Mouse (Mus musculus): ENCODE measurements around the gene Myo15b. TPM values are rescaled to one million over a fixed set of nuclear protein-coding genes. Genes with fewer than 3 reads are reported as not detected.

Myo15b gene
- total and polyA plus RNA-seq, 2 experiments from 2014 or later, result 0.09 TPM; not detected in 1

- Histone ChIP-seq H3K4me1 (ENCODE audit: insufficient read depth, low read length) (no peaks in the 10 kb centered on the region), H3K27me3 (ENCODE audit: insufficient read depth, low read length) (no peaks in the 10 kb centered on the region), H3K4me2 (ENCODE audit: low read depth, low read length, poor library complexity, severe bottlenecking) (no peak overlapping the region), H3K36me3 (ENCODE audit: insufficient read depth, low read length) (peaks cover 13% of the 10 kb centered on the region), H3K27ac (ENCODE audit: low read depth, low read length) (no peak overlapping the region), H3K9me3 (ENCODE audit: low read length) (no peaks in the 10 kb centered on the region), H3K4me3 (ENCODE audit: low read depth, low read length) (no peak overlapping the region), H3K9ac (replicated peaks; ENCODE audit: low read length, poor library complexity, severe bottlenecking) (no peak overlapping the region)
- ATAC-seq (ENCODE audit: low FRiP score) (no peak), DNase-seq (ENCODE audit: low spot score) (no peak)
- no peak for TF ChIP-seq CTCF (IDR thresholded peaks at IDR 0.05)
- 69% methylated on average over 8 of the region's 8 CpGs for WGBS
Measured at GRCm38 (mm10) chr11:115900561-115901337, 42.5 kb downstream of the Myo15b start.

GRCm38 (mm10) chr11:115901338-115902161, 43.3 kb downstream of the Myo15b start:
- TF ChIP-seq CTCF (IDR thresholded peaks at IDR 0.05), result no peak
- 89% methylated on average over 9 of the region's 9 CpGs for WGBS
- ATAC-seq (ENCODE audit: low FRiP score), result no peak

GRCm38 (mm10) chr11:115902177-115902576, 44.0 kb downstream of the Myo15b start:
- H3K4me1 ChIP-seq (ENCODE audit: insufficient read depth, low read length), result no peaks in the 10 kb centered on the region
- H3K27me3 ChIP-seq (ENCODE audit: insufficient read depth, low read length), result no peaks in the 10 kb centered on the region
- no peak overlapping the region for H3K4me2 ChIP-seq (ENCODE audit: low read depth, low read length, poor library complexity, severe bottlenecking)
- WGBS, result 76% methylated on average over 5 of the region's 5 CpGs
- DNase-seq (ENCODE audit: low spot score) (no peak), ATAC-seq (ENCODE audit: low FRiP score) (no peak)
- no peaks in the 10 kb centered on the region for H3K36me3 ChIP-seq (ENCODE audit: insufficient read depth, low read length)
- H3K9me3 ChIP-seq (ENCODE audit: low read length), result no peaks in the 10 kb centered on the region
- no peak for TF ChIP-seq CTCF (IDR thresholded peaks at IDR 0.05)
- no peak overlapping the region for H3K9ac ChIP-seq (replicated peaks; ENCODE audit: low read length, poor library complexity, severe bottlenecking)
- H3K4me3 ChIP-seq (ENCODE audit: low read depth, low read length), result no peak overlapping the region
- no peak overlapping the region for H3K27ac ChIP-seq (ENCODE audit: low read depth, low read length)

More at GRCm38 (mm10) chr11:115901338-115902161, 43.3 kb downstream of the Myo15b start:
- no peak overlapping the region for H3K4me2 ChIP-seq (ENCODE audit: low read depth, low read length, poor library complexity, severe bottlenecking)
- no peak overlapping the region for H3K4me3 ChIP-seq (ENCODE audit: low read depth, low read length)
- no peaks in the 10 kb centered on the region for H3K4me1 ChIP-seq (ENCODE audit: insufficient read depth, low read length)
- DNase-seq (ENCODE audit: low spot score), result no peak
- peaks cover 6% of the 10 kb centered on the region for H3K36me3 ChIP-seq (ENCODE audit: insufficient read depth, low read length)
- no peak overlapping the region for H3K9ac ChIP-seq (replicated peaks; ENCODE audit: low read length, poor library complexity, severe bottlenecking)
- H3K27ac ChIP-seq (ENCODE audit: low read depth, low read length), result no peak overlapping the region
- no peaks in the 10 kb centered on the region for H3K27me3 ChIP-seq (ENCODE audit: insufficient read depth, low read length)
- no peaks in the 10 kb centered on the region for H3K9me3 ChIP-seq (ENCODE audit: low read length)

- Histone ChIP-seq H3K9me3 (ENCODE audit: low read length) (no peaks in the 10 kb centered on the region), H3K27ac (ENCODE audit: low read depth, low read length) (no peak overlapping the region), H3K9ac (replicated peaks; ENCODE audit: low read length, poor library complexity, severe bottlenecking) (no peak overlapping the region), H3K36me3 (ENCODE audit: insufficient read depth, low read length) (no peaks in the 10 kb centered on the region), H3K27me3 (ENCODE audit: insufficient read depth, low read length) (no peaks in the 10 kb centered on the region), H3K4me3 (ENCODE audit: low read depth, low read length) (no peak overlapping the region), H3K4me2 (ENCODE audit: low read depth, low read length, poor library complexity, severe bottlenecking) (no peak overlapping the region), H3K4me1 (ENCODE audit: insufficient read depth, low read length) (no peaks in the 10 kb centered on the region)
- WGBS, result 92% methylated on average over 1 of the region's 1 CpGs
- no peak for DNase-seq (ENCODE audit: low spot score)
- no peak for TF ChIP-seq CTCF (IDR thresholded peaks at IDR 0.05)
- ATAC-seq (ENCODE audit: low FRiP score), result no peak
Measured at GRCm38 (mm10) chr11:115902831-115903230, 44.6 kb downstream of the Myo15b start.

GRCm38 (mm10) chr11:115903384-115904230, 45.4 kb downstream of the Myo15b start:
- Histone ChIP-seq H3K4me3 (ENCODE audit: low read depth, low read length) (no peak overlapping the region), H3K9ac (replicated peaks; ENCODE audit: low read length, poor library complexity, severe bottlenecking) (no peak overlapping the region), H3K4me1 (ENCODE audit: insufficient read depth, low read length) (no peaks in the 10 kb centered on the region), H3K9me3 (ENCODE audit: low read length) (no peaks in the 10 kb centered on the region), H3K36me3 (ENCODE audit: insufficient read depth, low read length) (no peaks in the 10 kb centered on the region), H3K27ac (ENCODE audit: low read depth, low read length) (no peak overlapping the region), H3K4me2 (ENCODE audit: low read depth, low read length, poor library complexity, severe bottlenecking) (no peak overlapping the region), H3K27me3 (ENCODE audit: insufficient read depth, low read length) (no peaks in the 10 kb centered on the region)
- no peak for TF ChIP-seq CTCF (IDR thresholded peaks at IDR 0.05)
- no peak for DNase-seq (ENCODE audit: low spot score)
- ATAC-seq (ENCODE audit: low FRiP score), result no peak
- 75% methylated on average over 11 of the region's 11 CpGs for WGBS

Measured in midbrain, postnatal 0 days (tissue).